Mouse (Mus musculus) spleen, embryonic (tissue): ENCODE data around the gene Frat2.
"Not testable (repeated sequence)": the region's sequence is repeated elsewhere in the genome, so short reads cannot be mapped to it uniquely, and the experiment has no call there.

Experiments used
- CTCF ChIA-PET: fragments of 350-600 bp; sonication (Branson Sonifier 250); formaldehyde crosslinking; loops from one replicate; lab custom pipeline; 2022; lab: Charles Lee

The Frat2 gene

DNA sequence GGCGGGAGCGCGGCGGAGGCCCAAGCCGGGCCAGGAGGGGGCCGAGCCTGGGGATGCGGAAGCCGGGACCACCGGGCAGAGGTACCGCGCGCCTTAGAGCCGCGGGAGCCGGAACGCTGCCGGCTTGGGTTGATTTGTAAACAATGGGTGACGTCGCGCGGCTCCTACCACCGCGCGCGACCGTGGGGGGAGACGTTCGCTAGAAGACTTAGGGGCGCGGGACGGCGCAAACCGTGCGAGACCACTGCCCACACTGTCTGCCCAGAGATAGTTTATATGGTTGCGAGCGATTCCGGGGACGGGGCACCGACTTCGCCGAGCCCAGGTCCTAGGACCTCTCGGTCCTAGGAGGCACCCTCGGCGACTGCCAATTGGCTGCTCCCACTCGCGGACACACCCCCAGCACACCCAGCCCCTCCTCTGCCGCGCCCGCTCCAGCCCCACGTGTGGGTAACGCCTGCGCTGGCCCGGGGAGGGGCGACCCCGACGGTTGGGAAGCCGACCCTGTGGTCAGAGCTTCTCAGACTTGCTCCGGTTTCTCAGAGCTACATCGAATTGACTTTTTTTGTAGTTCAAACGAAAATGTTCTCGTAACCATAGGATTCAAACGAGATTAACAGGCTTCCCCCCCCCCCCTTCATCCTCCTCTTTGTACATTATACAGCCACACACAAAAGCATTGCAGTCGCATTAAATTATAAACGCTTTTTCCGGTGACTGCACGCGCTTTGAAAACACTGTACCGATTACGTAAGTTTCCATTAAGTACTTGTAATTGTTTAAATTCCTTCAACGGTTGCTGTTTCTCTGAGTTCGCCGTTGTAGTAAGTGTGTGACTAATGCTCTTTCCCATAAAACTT lies at the start of gene Frat2:
Frat2 (minus strand) TSS at position 141 of the 860 bp plus-strand sequence.
- CTCF ChIA-PET, result interaction anchor here (0.6 kb wide), 1 partner anchor 232 kb away, joined by 3 read pairs; no protein-coding TSS in a partner anchor

DNA sequence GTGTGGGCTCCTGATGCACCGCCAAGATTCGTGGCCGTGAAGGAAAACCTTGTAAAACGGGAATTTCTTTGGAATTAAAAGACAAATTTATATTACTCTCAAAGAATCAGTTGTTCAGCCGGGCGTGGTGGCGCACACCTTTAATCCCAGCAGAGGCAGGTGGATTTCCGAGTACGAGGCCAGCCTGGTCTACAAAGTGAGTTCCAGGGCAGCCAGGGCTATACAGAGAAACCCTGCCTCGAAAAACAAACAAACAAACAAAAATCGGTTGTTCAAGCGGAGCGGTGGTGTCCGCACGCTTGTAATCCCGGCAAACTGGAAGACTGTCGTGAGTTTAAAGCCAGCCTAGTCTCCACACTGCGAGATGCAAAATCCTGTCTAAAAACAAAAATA lies 48.4 kb upstream of the Frat2 start:
- CTCF ChIA-PET, result no interaction called here

DNA sequence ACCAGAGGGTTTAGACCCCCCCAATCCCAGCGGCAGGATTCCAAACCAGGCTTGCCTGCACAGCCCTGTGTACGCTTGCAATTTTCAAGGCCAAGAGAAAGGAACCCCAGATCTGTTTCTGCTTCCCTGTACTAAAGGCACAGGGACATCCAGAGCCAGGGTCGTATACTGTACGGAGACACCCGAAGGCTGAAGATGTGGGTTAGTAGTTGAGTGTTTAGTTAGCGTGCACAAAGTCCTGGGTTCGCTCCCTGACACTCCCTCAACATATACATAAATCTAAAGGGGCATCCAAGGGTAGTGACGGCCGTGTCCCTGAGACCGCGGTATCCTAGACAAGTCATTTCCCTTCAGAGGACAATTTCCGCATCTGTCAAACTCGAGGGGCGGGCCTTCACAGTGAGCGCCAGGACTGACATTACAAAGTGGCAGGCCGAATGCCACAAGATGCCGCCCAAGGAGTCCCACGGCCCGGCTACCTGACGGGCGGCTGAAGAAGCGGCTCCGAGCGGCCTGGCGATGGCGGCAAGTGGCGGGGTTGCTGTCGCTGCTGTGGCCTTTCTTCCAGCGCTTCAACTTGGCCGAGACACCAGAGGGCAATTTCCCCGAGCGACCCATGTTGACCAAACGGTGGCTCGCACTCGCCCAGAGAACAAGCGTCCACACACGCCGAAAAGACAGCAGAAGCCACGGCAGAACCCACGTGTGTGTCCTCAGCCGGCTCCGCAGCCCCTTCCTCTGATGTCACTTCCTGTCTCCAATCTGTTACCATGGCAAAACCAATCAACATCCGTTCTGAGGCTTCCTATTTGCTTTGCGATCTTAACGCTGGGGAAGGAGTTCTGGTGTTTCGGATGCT lies 47.8 kb upstream of the Frat2 start, which contains the start of gene Rrp12:
Rrp12 (minus strand) TSS at position 714 of the 859 bp plus-strand sequence.
- CTCF ChIA-PET, result interaction anchor here (0.6 kb wide), 1 partner anchor 98 kb away, joined by 8 read pairs; no protein-coding TSS in a partner anchor

DNA sequence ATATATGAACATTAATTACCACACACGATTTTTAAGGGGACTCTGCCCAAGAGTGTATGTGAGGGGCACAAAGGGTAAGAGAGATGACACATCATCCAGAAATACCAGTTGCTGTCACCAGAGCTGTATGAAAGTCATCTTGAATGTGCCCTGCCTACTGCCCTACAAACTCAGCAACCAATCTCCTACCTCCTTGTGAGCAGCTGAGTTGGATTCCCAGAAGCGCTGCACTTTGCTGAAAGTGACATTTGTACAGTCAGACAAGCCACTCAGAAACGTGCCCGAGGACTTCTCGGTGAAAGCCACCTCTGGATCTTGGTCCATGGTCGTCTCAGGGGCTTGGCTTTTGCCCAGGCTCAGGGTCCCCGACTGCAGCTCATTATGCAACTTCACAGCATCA lies 47.0 kb upstream of the Frat2 start:
- CTCF ChIA-PET, result no interaction called here

DNA sequence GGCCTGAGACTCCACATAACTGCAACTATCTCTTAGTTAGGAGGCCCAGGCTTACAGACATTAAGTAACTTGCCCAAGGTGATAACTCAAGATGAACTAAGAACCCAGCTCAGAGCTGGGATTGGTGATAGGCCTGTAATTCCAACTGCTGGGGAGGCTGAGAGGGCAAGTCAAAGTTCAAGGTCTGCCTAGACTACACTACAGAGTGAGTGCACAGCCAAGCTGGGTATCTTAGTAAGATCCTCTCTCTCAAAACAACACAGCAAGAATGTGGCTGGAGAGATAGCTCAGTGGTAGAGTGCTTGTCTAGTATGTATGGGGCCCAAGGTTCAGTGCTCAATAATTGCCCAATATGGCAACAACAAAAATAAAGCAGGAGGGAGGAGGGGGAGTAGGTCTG lies 40.3 kb upstream of the Frat2 start:
- CTCF ChIA-PET, result no interaction called here

DNA sequence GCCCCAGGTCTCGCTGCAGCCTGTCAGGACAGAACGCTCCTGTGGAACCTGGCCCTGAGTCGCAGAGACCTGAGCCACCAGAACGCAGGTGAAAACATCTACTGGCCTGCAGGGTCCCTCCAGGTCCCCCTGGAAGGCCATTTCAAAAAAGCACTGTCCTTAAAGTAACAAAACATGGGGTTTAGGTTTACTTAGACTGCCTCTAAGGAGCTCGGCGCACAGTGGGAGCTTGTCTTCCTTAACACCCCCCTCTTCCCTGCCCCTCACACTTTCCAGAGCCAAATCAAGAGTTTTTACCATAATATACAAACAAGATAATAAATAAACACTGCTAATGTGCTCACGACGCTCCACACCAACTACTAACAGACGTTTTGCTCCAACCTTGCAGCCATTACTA lies 36.0 kb upstream of the Frat2 start:
- CTCF ChIA-PET, result interaction anchor here (0.6 kb wide), 1 partner anchor 1363 kb away, joined by 3 read pairs; no protein-coding TSS in a partner anchor

DNA sequence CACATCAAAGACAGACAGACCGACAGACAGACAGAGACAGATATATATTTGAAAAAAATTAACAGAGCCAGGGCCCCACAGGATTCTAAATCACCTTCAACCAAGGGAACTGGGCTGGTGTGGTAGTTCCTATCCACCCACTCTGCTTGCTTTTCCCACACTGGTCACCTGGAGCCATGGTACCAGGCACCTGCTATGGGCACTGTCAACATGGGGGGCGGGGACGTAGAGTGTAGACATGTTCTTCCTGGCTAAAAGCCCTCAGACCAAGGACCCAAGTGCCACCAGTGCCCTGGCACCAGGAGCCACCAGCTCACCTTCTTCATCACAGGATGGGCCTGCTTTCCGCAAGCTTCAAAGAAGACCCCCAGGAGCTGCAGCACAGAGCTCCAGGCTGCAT lies 33.9 kb upstream of the Frat2 start:
- CTCF ChIA-PET, result no interaction called here

DNA sequence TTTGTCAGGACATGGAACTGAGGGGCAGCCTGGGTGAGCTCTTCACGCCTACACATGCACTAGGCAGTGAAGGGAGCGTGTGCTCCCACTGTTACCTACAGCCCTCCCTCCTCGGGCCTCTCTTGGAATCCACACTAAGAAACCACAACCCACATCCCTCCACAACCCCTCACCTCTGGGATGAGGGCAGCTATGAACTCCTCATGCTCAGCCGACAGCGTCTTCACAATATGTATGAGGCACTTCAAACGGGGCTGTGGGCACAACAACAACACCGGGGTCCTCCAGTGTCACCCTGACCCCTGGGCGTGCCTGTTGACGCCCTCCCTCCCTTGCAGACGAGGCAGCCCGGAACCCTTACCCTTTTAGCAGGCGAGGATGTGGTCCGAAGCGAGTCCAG lies 26.4 kb upstream of the Frat2 start:
- CTCF ChIA-PET, result no interaction called here

DNA sequence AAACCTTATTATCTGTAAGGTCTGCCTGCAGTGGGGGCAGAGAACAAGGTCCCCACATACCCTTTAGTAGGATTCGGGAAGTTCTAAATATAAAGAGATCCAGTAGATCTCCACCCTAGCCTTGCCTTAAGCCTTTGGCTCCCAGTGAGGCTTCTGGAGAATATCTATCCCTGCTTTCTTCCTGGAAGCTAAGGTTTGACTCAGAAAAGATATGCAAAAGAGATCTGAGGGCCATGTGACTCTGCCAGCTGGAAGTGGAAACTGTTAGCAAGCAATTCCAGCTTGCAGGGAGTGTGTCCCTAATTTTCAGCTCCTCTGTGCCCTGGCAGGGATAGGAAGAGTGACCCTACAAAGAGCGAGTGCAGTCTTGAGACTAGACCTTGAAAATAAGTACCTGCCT lies 24.4 kb upstream of the Frat2 start:
- CTCF ChIA-PET, result no interaction called here

DNA sequence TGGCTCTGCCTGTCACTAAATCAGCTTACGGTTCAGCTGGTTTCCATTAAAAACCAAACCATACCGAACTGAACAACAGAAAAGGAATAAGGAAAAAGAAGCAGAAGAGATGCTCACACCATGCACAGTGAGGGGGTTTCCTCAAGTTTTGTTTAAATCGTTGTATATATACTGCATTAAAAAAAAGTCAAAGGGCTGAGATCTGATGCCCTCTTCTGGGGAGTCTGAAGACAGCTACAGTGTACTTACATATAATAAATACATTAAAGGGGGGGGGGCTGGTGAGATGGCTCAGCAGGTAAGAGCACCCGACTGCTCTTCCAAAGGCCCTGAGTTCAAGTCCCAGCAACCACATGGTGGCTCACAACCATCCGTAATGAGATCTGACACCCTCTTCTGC lies 22.0 kb upstream of the Frat2 start:
- CTCF ChIA-PET, result not testable (repeated sequence)

DNA sequence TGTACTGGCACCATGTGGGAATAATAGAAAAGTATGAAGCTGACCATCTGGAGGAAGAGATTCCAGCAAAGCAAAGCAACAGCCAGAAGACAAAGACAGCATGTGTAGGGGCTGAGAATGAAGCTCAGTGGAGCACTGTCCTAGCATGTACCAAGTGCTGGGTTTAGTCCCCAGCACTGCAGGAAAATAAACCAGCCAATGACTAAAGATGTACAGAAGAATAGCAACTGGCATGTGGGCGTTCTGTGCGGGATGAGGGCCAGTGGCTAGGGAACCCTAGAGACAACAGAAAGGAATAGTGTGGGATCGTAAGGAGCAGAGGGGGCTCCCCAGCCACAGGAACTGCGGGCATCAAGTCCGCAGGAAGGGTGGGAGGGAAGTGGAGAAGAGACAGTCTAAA lies 21.4 kb upstream of the Frat2 start:
- CTCF ChIA-PET, result interaction anchor here (0.5 to 0.6 kb wide), 2 partner anchors 25 to 64 kb away, joined by 5 to 8 read pairs; no protein-coding TSS in a partner anchor

DNA sequence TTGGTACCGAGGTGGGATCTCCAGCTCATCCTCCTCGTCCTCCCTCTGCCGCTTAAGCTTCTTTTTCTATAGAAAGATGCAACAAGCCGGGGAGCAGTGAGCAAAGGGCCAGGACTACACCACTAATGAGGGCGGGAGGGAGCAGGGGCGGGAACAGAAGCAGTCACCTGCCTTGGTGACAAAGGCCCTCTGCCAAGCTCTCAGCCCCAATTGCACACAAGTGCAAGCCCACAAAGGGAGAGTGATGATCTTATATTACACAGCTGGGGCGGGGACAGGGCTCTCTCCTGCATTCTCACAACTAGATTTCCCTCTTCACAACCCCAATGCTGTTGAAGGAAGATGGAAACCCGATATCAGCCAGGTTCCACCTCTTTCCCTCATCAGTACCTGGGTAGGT lies 18.8 kb upstream of the Frat2 start:
- CTCF ChIA-PET, result interaction anchor here (0.7 kb wide), 1 partner anchor 25 kb away, joined by 4 read pairs; no protein-coding TSS in a partner anchor

DNA sequence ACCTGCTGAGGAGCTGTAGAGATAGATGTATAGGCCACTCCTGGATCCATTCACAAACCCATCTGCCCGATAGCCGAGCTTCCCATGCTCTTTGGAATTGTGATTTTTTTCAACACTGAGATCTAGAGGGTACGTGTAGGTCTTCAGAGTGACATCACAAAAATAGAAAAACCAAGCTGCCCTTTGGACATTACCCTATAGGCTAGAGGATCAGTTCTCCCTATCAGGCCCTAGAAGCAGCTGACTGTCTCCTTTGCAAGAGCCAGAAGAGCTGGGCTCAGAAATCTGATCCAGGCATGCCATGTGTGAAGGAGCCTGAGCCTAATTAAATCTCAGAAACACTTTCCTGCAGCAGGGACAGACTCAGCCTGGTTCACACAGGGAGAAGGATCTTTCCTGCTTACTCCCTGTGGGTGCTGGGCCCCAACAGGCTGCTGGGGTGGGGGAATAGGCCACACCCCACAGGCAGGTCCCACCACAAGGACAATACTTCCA lies 9.9 kb upstream of the Frat2 start:
- CTCF ChIA-PET, result interaction anchor here (0.6 kb wide), 1 partner anchor 28 kb away, joined by 3 read pairs; the partner anchor contains the start of gene Frat1

DNA sequence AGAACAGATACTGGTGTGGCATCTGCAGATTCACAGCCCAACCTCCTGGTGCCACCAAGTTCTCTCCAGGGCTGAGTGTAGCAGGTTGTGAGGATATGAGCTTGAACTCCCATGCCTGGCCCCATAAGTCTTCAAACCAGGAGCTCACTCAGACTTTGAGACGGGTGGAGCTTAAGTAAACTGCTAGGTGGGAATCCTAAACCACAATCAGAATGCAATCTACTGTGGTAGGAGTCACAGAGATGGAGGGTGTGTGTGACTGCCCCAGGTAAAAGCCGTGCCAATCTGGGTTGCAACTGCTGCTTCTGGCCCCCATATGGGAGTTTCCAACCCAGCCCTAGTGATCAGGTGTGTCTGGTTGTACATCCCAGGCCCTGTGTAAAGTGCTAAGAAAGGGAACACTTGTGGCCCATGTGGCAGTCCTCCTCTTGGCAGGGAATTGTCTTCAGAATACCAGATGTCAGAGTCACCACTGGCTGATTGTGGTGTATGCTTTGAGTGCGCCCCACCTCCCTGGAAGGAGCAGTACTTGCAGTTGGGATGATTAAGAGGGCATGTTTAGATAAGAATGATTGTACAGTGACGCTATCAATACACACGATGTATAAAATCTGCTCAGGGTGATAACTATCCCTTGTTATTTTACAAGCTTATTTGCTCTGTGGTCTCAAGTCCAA lies 9.3 kb upstream of the Frat2 start:
- CTCF ChIA-PET, result no interaction called here

DNA sequence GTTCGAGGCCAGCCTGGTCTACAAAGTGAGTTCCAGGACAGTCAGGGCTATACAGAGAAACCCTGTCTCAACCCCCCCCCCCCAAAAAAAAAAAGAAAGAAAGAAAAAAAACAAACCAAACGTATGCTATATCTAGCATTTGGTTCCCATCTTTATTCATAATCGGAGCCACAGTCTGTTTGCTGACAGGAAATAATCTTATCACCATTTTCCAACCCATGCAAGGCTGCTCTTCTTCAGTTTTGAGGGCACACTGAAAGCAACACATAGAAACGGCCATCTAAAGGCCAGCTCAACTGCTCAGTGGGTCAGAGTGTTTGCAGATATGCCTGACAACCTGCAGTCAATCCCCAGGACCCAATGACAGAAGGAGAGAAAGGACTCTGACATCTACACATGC lies 4.5 kb upstream of the Frat2 start:
- CTCF ChIA-PET, result no interaction called here

DNA sequence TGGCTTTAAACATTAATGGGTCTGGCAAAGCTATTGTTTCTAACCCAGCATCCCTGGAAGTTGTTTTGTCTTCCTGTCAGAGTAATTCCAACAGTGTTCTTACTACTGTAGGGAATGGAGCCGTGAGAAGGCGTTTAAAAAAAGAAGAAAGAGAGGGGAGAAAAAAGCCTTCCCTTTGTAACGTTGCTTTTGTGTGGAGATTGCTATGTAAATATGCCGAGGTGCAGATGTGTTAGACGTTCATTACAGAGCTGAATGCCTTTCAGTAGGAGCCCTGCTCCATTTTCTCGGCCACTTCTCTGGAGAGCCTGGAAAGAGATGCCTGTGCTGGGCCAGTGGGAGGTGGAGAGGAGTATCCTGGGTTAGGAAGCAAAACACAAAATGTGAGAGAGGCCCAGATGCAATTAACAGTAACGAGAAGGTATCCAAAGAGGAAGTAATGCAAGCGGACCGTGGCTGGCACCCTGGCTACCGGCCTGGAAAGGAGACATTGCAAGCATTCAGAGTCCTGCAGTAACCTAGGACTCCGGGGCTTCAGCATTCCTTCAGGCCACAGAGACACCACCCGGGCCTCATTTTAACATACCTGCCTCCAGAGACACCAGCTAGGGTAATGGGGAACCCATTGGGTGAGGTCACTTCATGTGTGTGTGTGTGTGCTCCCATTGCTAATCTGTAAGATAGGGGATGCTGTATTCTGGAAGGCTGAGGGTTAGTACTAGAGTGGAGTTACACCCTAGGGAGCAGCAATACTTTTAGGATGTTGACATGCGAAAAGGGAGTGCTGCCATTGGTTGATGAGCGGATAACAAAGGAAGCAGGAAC lies 3.0 kb upstream of the Frat2 start:
- CTCF ChIA-PET, result interaction anchor here (0.7 kb wide), 1 partner anchor 22 kb away, joined by 3 read pairs; no protein-coding TSS in a partner anchor

DNA sequence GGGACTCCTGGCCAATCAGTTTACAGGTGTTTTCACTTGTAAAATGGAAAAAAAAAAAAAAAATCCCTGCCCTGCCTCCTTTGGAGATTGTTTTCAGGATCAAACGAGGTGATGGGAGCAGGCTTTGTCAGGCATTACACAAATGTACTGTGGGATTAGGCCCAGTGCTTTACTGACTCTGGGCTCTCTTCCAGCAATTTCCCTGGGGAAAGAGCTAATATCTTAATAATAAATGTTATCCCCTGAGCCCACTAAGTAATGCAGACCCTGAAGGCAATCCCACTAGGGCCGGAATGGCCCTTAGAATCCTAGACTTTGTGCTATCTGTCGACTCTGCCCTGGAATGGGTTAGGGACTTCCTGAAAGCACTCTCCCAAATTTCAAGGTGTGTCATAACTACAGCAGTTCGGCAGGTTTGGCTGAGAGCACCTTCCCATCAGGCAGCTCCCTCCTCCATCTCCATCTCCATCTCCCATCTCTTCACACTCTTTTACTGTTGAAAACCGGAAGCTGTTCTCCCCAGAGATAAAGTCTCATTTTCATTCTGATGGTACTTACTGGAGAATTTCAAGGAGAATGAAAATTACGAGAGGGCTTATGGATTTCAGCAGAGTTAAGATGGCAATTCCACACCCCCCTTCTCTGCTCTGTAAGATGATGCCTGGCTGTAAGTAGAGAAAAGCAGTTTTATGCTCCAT lies 2.2 kb upstream of the Frat2 start:
- CTCF ChIA-PET, result interaction anchor here (0.7 kb wide), 1 partner anchor 21 kb away, joined by 3 read pairs; no protein-coding TSS in a partner anchor

DNA sequence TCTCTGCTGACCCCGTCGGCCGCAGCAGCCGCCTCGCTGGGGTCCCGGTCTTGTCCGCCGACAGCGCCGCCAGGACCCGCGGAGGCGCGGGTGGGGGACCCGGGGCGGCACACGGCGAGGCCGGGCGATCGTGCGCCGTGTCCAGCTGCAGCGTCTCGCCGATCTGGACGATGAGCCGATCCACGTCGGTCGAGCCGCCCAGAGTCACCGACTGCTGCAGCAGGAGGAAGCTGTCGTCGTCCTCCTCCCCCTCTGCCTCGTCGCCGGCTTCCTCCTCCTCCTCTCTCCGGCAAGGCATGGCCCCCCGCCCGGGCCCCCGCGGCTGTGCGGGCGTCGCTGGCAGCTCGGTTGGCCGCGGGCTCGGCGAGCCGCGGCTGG lies 329 bp downstream of the Frat2 start:
- CTCF ChIA-PET, result interaction anchor here (0.6 kb wide), 1 partner anchor 35 kb away, joined by 4 read pairs; no protein-coding TSS in a partner anchor

DNA sequence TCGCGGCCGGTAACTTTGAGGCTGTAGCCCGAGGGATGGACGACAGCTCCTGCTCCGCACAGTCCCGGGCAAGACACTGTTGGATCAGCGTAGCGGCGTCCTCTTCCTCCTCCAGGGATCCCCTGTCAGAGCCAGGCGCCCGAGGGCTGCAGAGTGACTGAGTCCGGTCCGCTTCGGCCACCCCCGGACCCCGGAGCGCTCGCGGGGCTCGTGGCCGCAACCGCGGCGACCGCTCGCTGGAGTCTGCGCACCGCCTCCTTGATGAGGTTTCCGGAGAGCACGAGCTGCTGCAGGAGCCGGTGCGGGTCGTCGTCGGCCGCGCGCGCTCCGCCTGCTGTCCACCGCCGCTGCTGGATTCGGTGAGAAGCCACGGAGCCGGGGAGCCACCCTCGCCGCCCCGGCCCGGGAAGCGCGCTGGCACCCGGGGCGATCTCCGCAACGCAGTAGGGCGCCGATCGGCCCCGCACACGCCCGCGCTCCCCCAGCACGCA lies 796 bp downstream of the Frat2 start:
- CTCF ChIA-PET, result interaction anchor here (0.5 to 1.1 kb wide), 3 partner anchors 17 to 58 kb away, joined by 3 to 4 read pairs (median 3); partner anchors contain the start of gene Frat1
